8 mouse cellular contexts compared by ENCODE assay signal in genomic region chr13:43172036-43172713, GRCm38 (mm10). TPM values are rescaled to one million over a fixed set of nuclear protein-coding genes. Genes with fewer than 3 reads are reported as not detected.
DNase-seq lines count a peak whose midpoint lies in the region; ATAC-seq and TF ChIP-seq lines count a peak whose summit lies in the region.

No protein-coding gene starts in this region.

- no peak overlapping the region for H3K9ac ChIP-seq in lung, embryonic 15.5 days
- peak overlapping the region; percentile 78 for H3K9ac ChIP-seq in forebrain, embryonic 15.5 days (replicated peaks)
- H3K9ac ChIP-seq in limb, embryonic 14.5 days (ENCODE audit: low read depth, low read length, severe bottlenecking) = no peak overlapping the region; the same call in 1 of the 2 replicates

- no peak for TF ChIP-seq CTCF in thymus, adult 2 months (IDR thresholded peaks at IDR 0.05; ENCODE audit: borderline replicate concordance, control insufficient read depth, extremely low read depth, insufficient read depth, low read length, poor library complexity)

- no peaks in the 10 kb centered on the region for H3K9me3 ChIP-seq in lung, embryonic 15.5 days
- H3K9me3 ChIP-seq in forebrain, embryonic 15.5 days = no peaks in the 10 kb centered on the region
- H3K9me3 ChIP-seq in limb, embryonic 14.5 days (ENCODE audit: control insufficient read depth, low read length) = no peaks in the 10 kb centered on the region

- WGBS in lung, embryonic 15.5 days = 28% methylated on average over 14 of the region's 14 CpGs
- 34% methylated on average over 14 of the region's 14 CpGs for WGBS in forebrain, embryonic 15.5 days
- WGBS in limb, embryonic 14.5 days = 41% methylated on average over 14 of the region's 14 CpGs
- WGBS in thymus, adult 2 months = 77% methylated on average over 14 of the region's 14 CpGs

- TF ChIP-seq POLR2A in limb, embryonic 14.5 days (IDR thresholded peaks at IDR 0.05; ENCODE audit: borderline replicate concordance, extremely low read depth, insufficient read depth, insufficient read length) = no peak
- TF ChIP-seq POLR2A in thymus, adult 2 months (IDR thresholded peaks at IDR 0.05; ENCODE audit: control insufficient read depth, extremely low read depth, insufficient read depth, low read length, poor library complexity) = no peak

- no peak overlapping the region for H3K27ac ChIP-seq in lung, embryonic 15.5 days
- peak overlapping the region; percentile 89; the same call in 1 of the 2 replicates for H3K27ac ChIP-seq in forebrain, embryonic 15.5 days (replicated peaks)
- H3K27ac ChIP-seq in limb, embryonic 14.5 days (replicated peaks; ENCODE audit: low read depth, low read length) = peak overlapping the region; percentile 61; the same call in 1 of the 2 replicates
- no peak overlapping the region for H3K27ac ChIP-seq in thymus, adult 2 months (ENCODE audit: control insufficient read depth, insufficient read depth, low read length)

- no peak for DNase-seq in lung, postnatal 25 days (ENCODE audit: low spot score)
- peak; percentile 51 for DNase-seq in adrenal gland, postnatal 25 days
- no peak for DNase-seq in limb, embryonic 14.5 days (ENCODE audit: low spot score)
- peak; percentile 36 for DNase-seq in naive thymus-derived CD4-positive, alpha-beta T cell, adult 2 months (ENCODE audit: low read depth)
- no peak for DNase-seq in layer of hippocampus, postnatal 36 days
- no peak for DNase-seq in thymus, adult 2 months

- peaks cover 16% of the 10 kb centered on the region for H3K4me1 ChIP-seq in lung, embryonic 15.5 days
- H3K4me1 ChIP-seq in forebrain, embryonic 15.5 days = peaks cover 14% of the 10 kb centered on the region
- H3K4me1 ChIP-seq in limb, embryonic 14.5 days (ENCODE audit: control insufficient read depth, insufficient read depth, low read length) = no peaks in the 10 kb centered on the region
- H3K4me1 ChIP-seq in thymus, adult 2 months (replicated peaks; ENCODE audit: control insufficient read depth, insufficient read depth, low read length) = peaks cover 16% of the 10 kb centered on the region

- peak overlapping the region; percentile 81 for H3K4me2 ChIP-seq in lung, embryonic 15.5 days
- H3K4me2 ChIP-seq in forebrain, embryonic 15.5 days (replicated peaks) = peak overlapping the region; percentile 81
- H3K4me2 ChIP-seq in limb, embryonic 14.5 days (replicated peaks; ENCODE audit: low read depth, low read length, severe bottlenecking) = peak overlapping the region; percentile 56

- peak overlapping the region; percentile 68 for H3K4me3 ChIP-seq in lung, embryonic 15.5 days
- H3K4me3 ChIP-seq in forebrain, embryonic 15.5 days = peak overlapping the region; percentile 86
- peak overlapping the region; percentile 49 for H3K4me3 ChIP-seq in limb, embryonic 14.5 days (replicated peaks; ENCODE audit: low read length)
- no peak overlapping the region for H3K4me3 ChIP-seq in thymus, adult 2 months (ENCODE audit: control insufficient read depth, insufficient read depth, low read length)

- no peaks in the 10 kb centered on the region for H3K36me3 ChIP-seq in lung, embryonic 15.5 days
- no peaks in the 10 kb centered on the region for H3K36me3 ChIP-seq in forebrain, embryonic 15.5 days
- H3K36me3 ChIP-seq in limb, embryonic 14.5 days (ENCODE audit: control insufficient read depth, insufficient read depth, low read length) = peaks cover 9% of the 10 kb centered on the region
- H3K36me3 ChIP-seq in thymus, adult 2 months (ENCODE audit: control insufficient read depth, insufficient read depth, low read length) = no peaks in the 10 kb centered on the region

- ATAC-seq in lung, embryonic 15.5 days (ENCODE audit: borderline replicate concordance, extremely low read depth, low FRiP score, low TSS enrichment) = no peak
- ATAC-seq in forebrain, embryonic 15.5 days (replicated peaks) = no peak
- ATAC-seq in limb, embryonic 14.5 days (ENCODE audit: low FRiP score, low read depth) = no peak

- no peaks in the 10 kb centered on the region for H3K27me3 ChIP-seq in lung, embryonic 15.5 days
- H3K27me3 ChIP-seq in forebrain, embryonic 15.5 days = no peaks in the 10 kb centered on the region
- H3K27me3 ChIP-seq in limb, embryonic 14.5 days (ENCODE audit: control insufficient read depth, insufficient read depth, low read length) = no peaks in the 10 kb centered on the region
- no peaks in the 10 kb centered on the region for H3K27me3 ChIP-seq in thymus, adult 2 months (ENCODE audit: control insufficient read depth, insufficient read depth, low read length)

RNA-seq across cellular contexts. Expression of gene Tbc1d7, which starts 0.9 kb away (rescaled TPM):
- 48.4 and 50.2 TPM in 2 replicates for polyA plus RNA-seq in lung, embryonic 15.5 days (2015; fragmentation: Nextera tagmentation; extraction: Ambion mirVana)
- total RNA-seq in adrenal gland, postnatal 25 days (2021) = 20.9 and 21.5 TPM in 2 replicates
- 79.1 and 79.9 TPM in 2 replicates for polyA plus RNA-seq in forebrain, embryonic 15.5 days (2015; fragmentation: Nextera tagmentation; extraction: Ambion mirVana)
- 28.6 and 31.6 TPM in 2 replicates for polyA plus RNA-seq in limb, embryonic 14.5 days (2012; rRNA removed)
- 52.4 and 57.0 TPM in 2 replicates for polyA plus RNA-seq in limb, embryonic 14.5 days (2014; fragmentation: Nextera tagmentation; extraction: Ambion mirVana)
- 10 to 100 TPM; 26.2 to 27.2 TPM for total RNA-seq in layer of hippocampus, postnatal 36 days (2021)
- 8.6 and 14.5 TPM in 2 replicates for polyA plus RNA-seq in thymus, adult 2 months (2012; rRNA removed)

Comparison
In these comparisons a context has a peak if more than half of its experiments do, and no peak if none do; other contexts are left out.
1. H3K27ac ChIP-seq: peak in forebrain, embryonic 15.5 days (single experiment) and limb, embryonic 14.5 days (single experiment); none in lung, embryonic 15.5 days (single experiment) and thymus, adult 2 months (single experiment).
2. DNase-seq: peak in adrenal gland, postnatal 25 days (single experiment) and naive thymus-derived CD4-positive, alpha-beta T cell, adult 2 months (single experiment); none in lung, postnatal 25 days (single experiment), limb, embryonic 14.5 days (single experiment), layer of hippocampus, postnatal 36 days (0 of 2) and thymus, adult 2 months (single experiment).
3. Peak in every context shown above with its lines, with median percentiles within 50 percentile points of each other: H3K4me2 ChIP-seq.